Mouse (Mus musculus) heart, embryonic 11.5 days (tissue): ENCODE results near the gene Rmdn3. TPM values are rescaled to one million over a fixed set of nuclear protein-coding genes. Genes with fewer than 3 reads are reported as not detected.

ENCODE experiments used
- ATAC-seq: fragments of 200-750 bp; cut with Nextera tagmentation; replicated peaks from 2 replicates; pipeline ENCODE4 v1.8.0; 2017; ENCODE audit warnings: moderate library complexity; ENCODE audit not compliant: insufficient number of reproducible peaks, low FRiP score, low TSS enrichment
- H3K27ac ChIP-seq: fragments of 300-500 bp; sonication (generic); 2 replicates; pipeline ENCODE4 v1.5.1; 2014; ENCODE audit warnings: mild to moderate bottlenecking, low read depth, low read length
- H3K27me3 ChIP-seq: fragments of 300-500 bp; sonication (generic); 2 replicates; pipeline ENCODE4 v1.6.1; 2014; ENCODE audit warnings: mild to moderate bottlenecking, low read length, mixed read lengths; ENCODE audit not compliant: control insufficient read depth, insufficient read depth
- H3K36me3 ChIP-seq: fragments of 300-500 bp; sonication (generic); 2 replicates; pipeline ENCODE4 v1.6.1; 2014; ENCODE audit warnings: mild to moderate bottlenecking, low read length, moderate library complexity, mixed read lengths; ENCODE audit not compliant: control insufficient read depth, insufficient read depth
- H3K4me1 ChIP-seq: fragments of 300-500 bp; sonication (generic); 2 replicates; pipeline ENCODE4 v1.6.1; 2014; ENCODE audit warnings: low read length; ENCODE audit not compliant: control insufficient read depth, insufficient read depth
- H3K4me2 ChIP-seq: fragments of 300-500 bp; sonication (generic); 2 replicates; pipeline ENCODE4 v1.6.1; 2014; ENCODE audit warnings: mild to moderate bottlenecking, moderate library complexity
- H3K4me3 ChIP-seq: fragments of 300-500 bp; sonication (generic); 2 replicates; pipeline ENCODE4 v1.5.1; 2014; ENCODE audit warnings: low read depth, low read length
- H3K9ac ChIP-seq: fragments of 300-500 bp; sonication (generic); 2 replicates; pipeline ENCODE4 v1.6.1; 2014; ENCODE audit warnings: mild to moderate bottlenecking, low read depth, low read length, moderate library complexity
- H3K9me3 ChIP-seq: fragments of 300-500 bp; sonication (generic); replicated peaks from 2 replicates; pipeline ENCODE4 v1.6.1; 2016; ENCODE audit warnings: low read length; ENCODE audit not compliant: control insufficient read depth
- polyA plus RNA-seq: library from polyadenylated mRNA; unstranded; fragments of >200 nt; fragmentation: Nextera tagmentation; extraction: Ambion mirVana; gene quantifications from 2 replicates; pipeline ENCODE4 v1.2.1, GENCODE M21; 2014

The Rmdn3 gene
- polyA plus RNA-seq, 1 experiment from 2014 or later: 30.3 TPM

DNA sequence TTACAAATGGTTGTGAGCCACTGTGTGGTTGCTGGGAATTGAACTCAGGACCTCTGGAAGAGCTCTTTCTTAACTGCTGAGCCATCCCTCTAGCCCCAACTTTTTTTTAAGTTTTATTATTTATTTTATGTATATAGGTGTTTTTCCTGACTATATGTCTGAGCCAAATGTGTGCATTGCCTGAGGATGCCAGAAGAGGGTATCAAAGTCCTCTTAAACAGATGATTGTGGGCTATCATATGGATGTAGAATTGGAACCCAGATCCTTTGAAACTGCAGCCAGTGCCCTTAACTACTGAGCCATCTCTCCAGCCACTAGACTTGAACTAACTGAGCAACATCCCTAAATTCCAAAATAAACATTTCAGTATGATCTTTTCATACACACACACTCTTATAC lies 55.3 kb downstream of the Rmdn3 start:
- ATAC-seq: no peak
- H3K9ac ChIP-seq: no peak overlapping the region
- no peak overlapping the region for H3K4me3 ChIP-seq
- H3K36me3 ChIP-seq: peaks cover 16% of the 10 kb centered on the region
- H3K9me3 ChIP-seq: no peaks in the 10 kb centered on the region
- H3K27ac ChIP-seq: no peak overlapping the region
- H3K4me1 ChIP-seq: no peaks in the 10 kb centered on the region
- no peaks in the 10 kb centered on the region for H3K27me3 ChIP-seq
- H3K4me2 ChIP-seq: no peak overlapping the region

Other genes with a start within 250 kb of the Rmdn3 start
- gene Chst14, start 230.5 kb downstream of the Rmdn3 start, polyA plus RNA-seq: 19.6 and 22.3 TPM in 2 replicates
- gene Ccdc32, start 127.6 kb downstream of the Rmdn3 start, polyA plus RNA-seq: 16.4 and 17.1 TPM in 2 replicates
- gene Rpusd2, start 122.2 kb downstream of the Rmdn3 start, polyA plus RNA-seq: 4.0 and 4.8 TPM in 2 replicates
- 26.5 and 30.9 TPM in 2 replicates for gene Knl1, start 109.9 kb downstream of the Rmdn3 start, polyA plus RNA-seq
- 33.4 and 39.6 TPM in 2 replicates for gene Rad51, start 44.2 kb downstream of the Rmdn3 start, polyA plus RNA-seq
- gene Gchfr, start 10.7 kb upstream of the Rmdn3 start, polyA plus RNA-seq: 6.4 and 7.4 TPM in 2 replicates
- gene Gm14137, start 17.5 kb upstream of the Rmdn3 start, polyA plus RNA-seq: 0.25 TPM in 1 of 2 replicates, not detected in the other
- 30.4 and 37.0 TPM in 2 replicates for gene Zfyve19, start 51.6 kb upstream of the Rmdn3 start, polyA plus RNA-seq
- 13.5 and 18.4 TPM in 2 replicates for gene Dnajc17, start 51.8 kb upstream of the Rmdn3 start, polyA plus RNA-seq
- gene Ppp1r14d, start 72.9 kb upstream of the Rmdn3 start, polyA plus RNA-seq: not detected in 2 replicates
- gene Spint1, start 80.3 kb upstream of the Rmdn3 start, polyA plus RNA-seq: 0.83 and 1.1 TPM in 2 replicates
- gene Rhov, start 114.2 kb upstream of the Rmdn3 start, polyA plus RNA-seq: not detected in 2 replicates
- gene Vps18, start 131.7 kb upstream of the Rmdn3 start, polyA plus RNA-seq: 6.9 and 8.7 TPM in 2 replicates
- gene Dll4, start 168.8 kb upstream of the Rmdn3 start, polyA plus RNA-seq: 3.7 and 5.0 TPM in 2 replicates
- 0.35 and 0.74 TPM in 2 replicates for gene Chac1, start 194.2 kb upstream of the Rmdn3 start, polyA plus RNA-seq